Mouse (Mus musculus) limb, embryonic 10.5 days (tissue): ENCODE measurements around the gene Xrn2. TPM values are rescaled to one million over a fixed set of nuclear protein-coding genes. Genes with fewer than 3 reads are reported as not detected.

ENCODE experiments used
- polyA plus RNA-seq: library from polyadenylated mRNA; unstranded; fragments of >200 nt; fragmentation: Nextera tagmentation; extraction: Ambion mirVana; gene quantifications from 2 replicates; pipeline ENCODE4 v1.2.1, GENCODE M21; 2016

Xrn2 gene
- polyA plus RNA-seq, 1 experiment from 2014 or later = 91.2 TPM

Other genes with a start within 250 kb of the Xrn2 start
- gene Kiz, start 157.1 kb upstream of the Xrn2 start, polyA plus RNA-seq = 24.8 and 26.2 TPM in 2 replicates
- not detected in 2 replicates for gene Nkx2-4, start 72.4 kb downstream of the Xrn2 start, polyA plus RNA-seq
- not detected in 2 replicates for gene Nkx2-2, start 181.2 kb downstream of the Xrn2 start, polyA plus RNA-seq